Mouse (Mus musculus) embryo, embryonic 9.5 days (tissue): ENCODE results near the gene Pla2g15.
A peak's percentile ranks its signal among the peaks of the same experiment; 100 is the strongest.

Source experiments
- DNase-seq: peaks from one replicate; pipeline ENCODE4 v3.0.0-alpha.2; 2017; ENCODE audit errors: extremely low spot score

The Pla2g15 gene

DNA sequence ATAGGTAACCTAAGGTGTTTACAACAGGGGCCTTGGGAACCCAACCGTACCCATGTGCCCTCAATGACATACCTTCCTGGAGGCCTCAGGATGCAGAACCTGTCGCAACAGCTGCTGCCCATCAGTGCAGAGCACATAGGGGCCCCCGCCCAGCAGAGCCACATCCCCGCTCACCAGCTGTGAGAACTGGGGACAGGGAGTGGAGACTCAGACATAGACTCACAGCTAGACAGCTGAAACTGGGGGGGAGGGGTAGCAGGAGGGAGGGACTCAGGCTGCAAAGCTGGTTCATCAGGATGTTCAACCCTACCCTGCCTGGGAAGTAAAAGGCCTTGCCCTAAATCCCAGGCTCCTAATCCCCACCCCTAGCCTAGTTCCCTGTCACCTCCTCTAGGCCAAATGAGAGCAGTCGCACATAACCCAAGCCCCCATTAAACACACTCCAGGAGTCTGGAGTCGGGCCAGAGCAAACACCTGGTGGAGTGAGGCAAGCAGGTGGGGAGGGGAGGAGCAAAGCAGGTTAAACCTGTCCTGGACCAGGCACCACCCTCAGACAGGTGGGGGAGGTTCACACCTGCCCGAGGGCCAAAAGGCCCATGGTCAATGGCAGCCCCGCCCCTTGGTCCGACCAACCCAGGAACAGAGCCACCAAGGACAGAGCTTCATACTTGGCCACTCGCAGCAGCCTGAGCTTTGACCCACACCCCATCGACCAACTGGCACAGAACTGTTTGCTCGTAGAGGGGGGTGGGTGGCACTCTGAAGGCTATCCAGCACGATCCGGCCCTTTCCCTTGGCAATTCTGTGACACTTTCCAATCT is 15.2 kb upstream of the Pla2g15 start:
- DNase-seq: peak; percentile 38

DNA sequence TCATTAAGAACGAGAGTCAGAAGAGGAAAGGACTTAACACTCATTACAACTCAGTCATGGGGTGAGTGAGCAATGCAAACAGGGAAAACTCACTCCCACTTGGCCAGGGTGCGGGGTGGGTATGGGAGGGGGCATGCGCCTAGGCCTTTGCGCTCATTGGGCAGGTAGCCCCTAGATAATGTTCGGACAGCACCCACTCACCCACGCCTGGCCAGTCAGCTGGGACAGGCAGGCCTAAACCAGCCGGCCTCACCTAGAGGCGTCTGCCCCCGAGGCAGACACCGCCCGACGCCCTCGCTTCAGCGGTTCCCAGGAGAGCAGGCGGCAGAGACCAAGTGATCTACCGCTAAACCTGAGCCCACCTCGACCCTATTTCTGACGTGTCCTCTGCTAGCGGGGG is 14.5 kb upstream of the Pla2g15 start:
- DNase-seq: no peak

DNA sequence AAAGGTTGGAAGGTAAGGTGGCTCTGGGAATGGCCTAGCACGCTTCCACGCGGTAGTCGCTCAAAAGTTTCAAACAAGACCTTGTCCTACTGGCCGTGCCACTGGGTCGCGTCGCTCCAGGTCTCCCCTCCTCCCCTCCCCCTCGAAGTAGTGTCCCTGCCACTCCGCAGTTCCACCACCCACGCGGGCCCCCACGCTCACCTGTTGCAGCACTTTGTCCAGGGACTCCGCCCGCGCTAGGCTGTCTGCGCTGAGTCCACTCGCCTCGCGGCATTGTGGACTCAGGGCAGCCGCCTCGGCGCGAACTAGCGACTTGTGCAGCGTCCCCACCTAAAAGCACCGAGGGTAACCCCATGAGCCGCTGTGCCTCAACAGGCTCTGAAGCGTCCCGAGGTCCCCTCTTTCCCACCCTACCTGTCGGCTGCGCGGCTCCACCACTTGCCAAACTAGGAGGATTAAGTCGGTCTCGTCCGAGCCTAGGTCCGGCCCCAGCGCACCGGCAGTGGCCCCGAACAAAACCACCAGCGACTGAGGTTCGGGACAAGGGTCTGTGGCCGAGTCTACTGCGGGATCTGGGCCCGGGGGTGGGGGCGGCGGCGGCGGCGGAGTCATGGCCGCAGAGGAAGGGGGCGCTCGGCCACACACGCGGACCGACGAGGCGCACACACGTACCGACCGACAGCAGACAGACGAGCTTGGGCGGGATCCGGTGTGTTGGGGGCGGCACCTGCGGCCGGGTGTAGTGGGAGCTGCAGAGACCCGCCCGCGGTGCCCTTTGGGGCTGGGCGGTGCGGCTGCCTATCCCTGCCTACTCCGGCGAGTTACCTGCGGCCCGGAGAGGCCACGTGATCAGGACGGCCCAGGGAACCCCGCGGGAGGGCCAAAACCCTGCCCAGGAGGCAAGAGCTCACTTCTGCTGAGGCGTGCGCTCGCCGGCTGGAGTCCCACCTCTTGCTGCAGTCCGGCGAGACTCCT is 13.8 kb upstream of the Pla2g15 start, which contains the start of gene Esrp2:
Esrp2 (minus strand) TSS at position 819 of the 975 bp plus-strand sequence.
- peak; percentile 59 for DNase-seq

DNA sequence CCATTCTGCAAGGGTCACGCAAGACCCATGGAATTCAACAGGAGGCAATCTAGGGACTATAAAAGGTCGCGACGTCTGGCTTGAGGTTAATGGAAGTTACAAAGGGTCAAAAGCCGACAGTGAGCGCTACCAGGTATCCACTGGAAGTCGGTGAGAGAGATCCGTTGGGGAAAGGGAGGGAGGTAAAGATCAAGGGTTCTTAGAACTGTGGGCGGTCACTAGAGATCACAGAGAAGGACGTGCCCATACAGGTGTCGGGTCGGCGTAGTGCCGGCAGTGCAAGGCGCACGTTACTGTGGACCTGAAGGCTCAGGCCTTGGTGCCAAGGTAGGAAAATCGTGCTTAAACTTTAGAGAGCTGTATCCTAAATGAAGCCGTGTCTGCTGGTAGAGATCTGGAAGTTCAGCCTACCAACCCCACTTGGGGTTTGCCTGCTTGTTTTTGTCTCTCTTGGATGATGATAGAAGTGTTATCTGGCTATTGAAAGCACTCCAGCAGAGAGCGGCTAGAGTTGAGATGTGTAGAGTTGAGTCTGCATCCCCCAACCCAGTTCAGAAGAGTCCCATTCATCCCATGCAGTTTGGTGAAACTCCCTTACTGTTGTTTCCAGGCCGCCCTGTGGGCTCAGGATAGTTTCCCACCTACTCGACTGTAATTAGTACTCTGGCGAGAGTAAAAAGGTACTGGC is 12.8 kb upstream of the Pla2g15 start:
- no peak for DNase-seq

DNA sequence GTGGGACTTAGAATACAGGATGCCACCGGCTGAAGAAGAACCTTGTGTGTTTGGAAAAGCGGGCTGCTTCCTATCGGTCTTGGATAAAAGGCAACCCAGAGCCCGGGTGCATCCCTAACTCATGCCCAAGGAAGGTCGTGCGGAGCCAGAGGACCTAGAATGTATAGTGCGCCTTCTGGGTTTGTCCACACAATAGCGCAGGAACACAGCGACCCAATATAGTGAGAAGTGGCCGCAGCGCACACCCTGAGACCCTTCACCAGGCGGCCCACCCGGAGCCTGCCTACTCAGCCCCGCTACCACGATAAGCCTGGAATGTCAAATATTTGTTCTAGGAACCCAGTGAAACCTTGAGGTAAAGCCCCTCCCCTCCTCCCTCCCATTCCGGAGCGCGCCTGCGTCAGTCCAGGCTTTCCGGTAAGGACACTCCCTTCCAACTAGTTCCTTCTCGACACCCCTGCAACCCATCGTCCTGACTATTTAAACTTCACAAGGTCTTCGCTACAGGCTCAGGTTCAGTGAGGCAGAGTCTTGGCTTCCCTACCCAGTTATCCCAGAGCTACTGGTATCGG is 12.2 kb upstream of the Pla2g15 start:
- DNase-seq: peak; percentile 80

DNA sequence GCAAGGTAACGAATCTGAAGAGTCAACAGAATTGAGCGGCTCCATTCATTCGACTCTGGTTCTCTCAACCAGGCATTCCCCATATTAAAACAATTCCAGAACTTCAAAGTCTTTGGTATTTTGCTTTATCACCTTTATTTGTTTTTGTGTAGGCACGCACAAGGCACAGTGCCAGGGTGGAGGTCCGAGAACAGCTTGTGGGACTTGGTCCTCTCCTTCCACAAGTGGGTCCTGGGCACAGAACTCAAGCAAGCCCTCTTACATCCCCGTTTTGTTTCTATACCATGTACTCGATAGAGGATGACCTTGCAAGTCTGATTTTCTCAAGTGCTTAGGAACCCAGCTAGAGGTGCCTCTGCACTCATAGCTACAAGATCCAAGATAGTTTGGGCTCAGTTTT is 11.6 kb upstream of the Pla2g15 start:
- DNase-seq: no peak

DNA sequence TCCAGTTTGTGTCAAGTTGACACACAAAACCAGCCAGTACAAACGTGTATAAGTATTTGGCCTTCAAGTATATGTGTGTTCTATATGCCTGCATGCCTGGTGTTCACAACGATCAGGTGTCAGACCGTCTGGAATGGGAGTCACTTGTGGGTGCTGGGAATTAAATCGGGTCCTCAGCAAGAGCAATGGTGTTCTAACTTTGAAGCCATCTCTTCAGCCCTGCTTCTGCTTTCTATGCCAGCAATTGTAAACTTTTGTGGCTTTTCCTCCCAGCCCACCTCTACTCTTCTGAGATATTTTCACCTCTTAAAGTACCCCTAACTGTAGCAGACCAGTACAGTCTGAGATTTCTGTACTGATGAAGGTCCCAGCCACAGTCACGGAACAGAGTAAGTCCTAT is 10.0 kb upstream of the Pla2g15 start:
- DNase-seq: no peak

DNA sequence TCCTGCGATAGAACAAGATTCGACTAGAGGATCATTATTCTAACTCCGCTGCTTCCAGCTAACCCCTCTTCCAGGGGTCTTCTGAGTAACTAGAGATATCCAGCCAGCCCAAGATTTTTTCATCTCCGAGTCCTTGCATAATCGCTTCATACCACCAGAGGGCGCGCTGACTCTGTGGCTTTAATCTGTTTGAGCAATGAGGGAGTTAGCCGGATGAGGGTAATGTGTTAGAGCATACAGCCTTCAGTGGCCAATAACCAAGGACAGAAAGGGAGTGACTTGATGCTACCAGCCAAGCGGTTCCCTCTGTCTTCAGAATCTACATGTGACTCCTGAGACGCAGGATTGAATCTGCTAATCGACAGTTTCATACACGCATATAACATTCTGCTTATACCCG is 9.4 kb upstream of the Pla2g15 start:
- peak; percentile 85 for DNase-seq

DNA sequence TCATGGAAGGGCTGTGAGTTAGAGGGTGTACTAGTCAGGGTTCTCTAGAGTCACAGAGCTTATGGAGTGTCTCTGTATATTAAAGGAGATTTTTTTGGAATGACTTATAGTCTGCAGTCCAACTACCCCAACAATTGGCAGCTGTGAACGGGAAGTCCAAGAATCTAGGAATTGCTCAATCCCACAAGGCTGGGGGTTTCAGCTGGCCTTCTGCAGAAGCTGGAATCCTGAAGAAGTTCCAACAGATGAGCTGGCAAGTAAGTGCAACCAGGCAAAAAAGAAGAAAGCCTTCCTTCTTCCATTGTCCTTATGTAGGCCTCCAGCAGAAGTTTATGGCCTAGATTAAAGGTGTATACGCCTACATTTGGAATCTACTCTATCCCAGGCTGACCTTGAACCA is 4.9 kb upstream of the Pla2g15 start:
- no peak for DNase-seq

DNA sequence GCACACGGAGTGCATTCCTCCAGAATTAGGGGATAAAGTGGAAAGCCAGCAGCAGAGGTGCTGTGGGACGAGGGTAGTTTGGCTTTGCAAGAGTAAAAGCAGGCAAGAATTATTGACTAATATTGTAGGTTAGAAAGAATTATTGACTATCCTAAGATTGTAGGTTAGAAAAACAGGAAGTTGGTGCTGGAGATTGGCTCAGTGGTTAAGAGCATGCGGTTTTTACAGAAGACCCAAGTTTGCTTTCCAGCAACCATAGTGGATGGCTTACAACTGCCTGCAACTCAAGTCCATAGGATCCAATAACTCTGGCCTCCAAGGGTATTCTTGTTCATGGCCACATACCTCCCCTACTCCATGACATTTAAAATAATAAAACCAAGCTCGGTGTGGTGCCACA is 4.2 kb upstream of the Pla2g15 start:
- no peak for DNase-seq

DNA sequence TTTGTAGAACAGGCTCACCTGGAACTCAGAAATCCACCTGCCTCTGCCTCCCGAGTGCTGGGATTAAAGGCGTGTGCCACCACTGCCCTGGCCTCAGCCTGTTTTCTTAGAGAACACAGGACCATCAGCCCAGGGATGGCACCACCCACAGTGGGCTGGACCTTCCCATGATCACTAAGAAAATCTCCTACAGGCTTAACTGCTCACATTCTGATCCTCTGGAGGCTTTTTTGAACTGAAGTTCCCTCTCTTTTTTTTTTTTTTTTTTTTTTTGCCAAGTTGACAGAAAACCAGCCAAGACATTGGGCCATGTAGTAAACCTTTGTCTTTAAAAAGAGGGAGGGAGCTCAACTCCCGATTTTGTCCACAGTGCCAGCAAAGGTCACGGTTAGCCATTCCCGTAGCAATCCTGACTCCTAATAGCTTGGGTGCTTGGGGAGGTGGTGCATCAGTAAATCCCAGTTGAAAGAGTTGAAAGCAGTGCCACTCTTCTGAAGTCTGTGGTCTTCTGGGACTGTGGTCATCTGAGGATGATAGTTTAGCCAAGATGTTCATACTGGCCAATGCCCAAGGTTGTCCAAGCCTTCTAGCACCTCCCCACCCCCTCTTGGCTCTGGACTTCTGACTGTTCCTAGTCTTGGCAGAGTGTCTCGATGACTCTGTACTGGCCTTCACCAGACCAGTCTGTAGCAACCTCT is 2.2 kb upstream of the Pla2g15 start:
- DNase-seq: no peak

DNA sequence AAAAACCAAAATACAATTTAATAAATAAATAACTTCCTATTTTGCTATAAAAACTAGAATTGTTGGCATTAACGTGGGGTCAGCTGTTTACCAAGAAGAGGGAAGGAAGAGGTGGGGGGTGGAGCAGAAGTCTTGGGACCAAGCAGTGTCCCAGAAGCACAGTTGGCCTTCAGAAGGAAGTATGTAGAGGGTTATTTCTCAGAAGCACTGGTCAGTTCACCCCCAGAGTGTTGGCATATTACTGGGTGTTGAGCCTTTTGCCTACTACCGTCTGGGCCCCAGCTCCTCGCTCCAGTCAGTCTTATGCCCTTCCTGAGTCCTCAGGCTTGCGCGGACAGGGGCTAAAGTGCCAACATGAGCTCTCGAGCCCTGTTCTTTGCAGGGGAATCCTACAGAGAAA is 1.2 kb upstream of the Pla2g15 start:
- no peak for DNase-seq

DNA sequence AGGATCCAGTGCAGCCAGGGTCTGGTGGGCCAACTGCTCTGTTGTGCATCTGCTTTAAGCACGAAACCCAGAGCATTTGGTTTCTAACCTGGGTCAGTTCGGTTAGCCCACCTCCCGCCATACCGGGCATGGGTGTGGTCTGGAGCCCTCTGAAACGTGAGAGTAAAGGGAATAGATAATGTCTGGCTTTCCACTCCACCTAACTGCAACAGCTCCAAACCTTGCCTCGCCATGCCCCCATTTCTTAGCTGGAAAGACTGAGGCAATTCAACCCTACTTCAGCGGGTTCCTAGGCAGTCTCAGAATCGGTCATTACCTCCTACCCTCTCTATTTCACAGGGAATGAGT is 428 bp downstream of the Pla2g15 start:
- no peak for DNase-seq

DNA sequence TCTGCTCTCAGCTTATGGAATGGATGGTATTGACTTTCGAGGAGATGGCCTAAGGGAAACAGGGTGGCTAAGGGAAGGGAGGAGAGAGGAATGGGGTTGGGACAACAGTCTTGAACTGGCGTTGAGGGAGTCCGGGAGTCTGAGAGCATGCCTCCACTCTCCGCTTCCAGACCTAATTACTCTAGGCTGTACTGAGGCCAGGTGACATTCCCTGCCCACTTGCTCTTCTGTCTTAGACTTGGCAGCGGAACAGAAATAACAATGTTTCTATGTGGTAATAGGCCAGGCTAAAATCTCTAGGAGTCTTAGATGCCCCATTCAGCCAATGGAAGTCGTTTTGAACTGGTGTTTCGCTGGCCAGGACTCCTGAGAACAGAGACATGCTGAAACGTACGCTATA is 842 bp downstream of the Pla2g15 start:
- no peak for DNase-seq

DNA sequence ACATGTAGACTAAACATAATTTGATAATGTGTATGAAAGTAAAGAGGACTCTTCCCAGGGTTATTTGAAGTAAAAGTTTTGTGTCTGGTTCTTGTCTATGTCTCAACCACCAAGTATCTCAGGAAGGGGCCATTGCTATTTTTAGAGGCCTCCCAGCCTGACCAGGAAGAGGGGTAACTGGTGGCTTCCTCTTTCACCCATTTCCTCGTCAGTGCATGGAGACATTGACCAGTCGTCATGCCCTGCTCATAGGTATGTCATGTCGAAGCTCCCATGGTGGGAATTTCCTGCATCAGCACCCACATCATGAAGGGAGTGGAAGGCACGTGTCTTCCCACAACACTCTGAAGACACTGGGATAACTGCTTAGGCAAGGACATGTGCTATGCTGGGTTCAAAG is 2.7 kb downstream of the Pla2g15 start:
- no peak for DNase-seq

DNA sequence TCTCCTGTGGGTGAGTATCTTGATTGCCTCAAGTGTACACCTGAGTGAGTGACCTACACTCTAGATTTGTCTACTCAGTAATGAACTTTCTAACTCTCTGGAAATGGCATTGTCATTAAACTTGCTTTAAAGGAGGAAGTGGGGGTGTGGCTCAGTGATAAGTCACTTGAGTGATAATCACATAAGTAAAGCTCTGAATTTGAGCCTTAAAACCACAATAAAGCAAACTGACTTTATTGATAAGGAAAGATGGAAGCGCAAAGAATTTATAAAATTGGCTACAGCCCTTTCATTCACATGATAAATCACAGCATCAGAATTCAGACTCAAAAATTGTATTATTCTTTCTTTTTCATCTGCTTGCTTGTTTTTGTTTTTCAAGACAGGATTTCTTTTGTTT is 7.2 kb downstream of the Pla2g15 start:
- DNase-seq: no peak

DNA sequence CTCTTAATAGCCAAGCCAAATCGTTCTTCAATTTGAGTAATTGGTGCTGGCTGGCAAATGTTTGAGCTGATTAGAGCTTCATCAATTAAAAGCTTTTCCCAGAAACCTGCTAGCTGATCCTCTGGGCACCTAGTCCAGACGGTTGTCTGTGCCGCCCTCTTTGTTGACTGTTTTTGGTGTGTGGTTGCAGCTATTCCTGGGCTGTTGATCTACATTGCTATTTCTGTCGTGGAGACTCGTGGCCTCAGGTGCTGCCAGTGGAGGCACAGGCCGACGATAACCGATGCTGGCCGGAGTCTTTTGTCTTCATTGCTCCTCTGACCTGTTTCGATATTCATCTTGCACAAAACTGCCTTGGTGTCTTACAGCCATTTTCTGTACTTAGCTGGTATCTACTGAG is 8.2 kb downstream of the Pla2g15 start:
- DNase-seq: no peak

DNA sequence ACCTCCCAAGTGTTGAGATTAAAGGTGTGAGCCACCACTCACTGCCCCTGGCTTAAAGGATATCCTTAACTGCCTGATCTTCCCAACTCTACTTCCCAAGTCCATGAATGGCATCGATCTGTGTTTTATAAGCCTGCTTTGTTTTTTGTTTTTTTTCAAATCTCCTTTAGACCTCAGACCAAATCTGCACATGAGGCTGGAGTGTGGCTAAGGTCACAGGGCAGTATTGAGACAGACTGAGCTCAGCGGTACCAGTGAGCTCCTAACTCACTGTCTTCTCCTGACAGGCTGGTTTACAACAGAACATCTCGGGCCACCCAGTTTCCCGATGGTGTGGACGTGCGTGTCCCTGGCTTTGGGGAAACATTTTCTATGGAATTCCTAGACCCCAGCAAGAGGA is 9.7 kb downstream of the Pla2g15 start:
- DNase-seq: no peak

DNA sequence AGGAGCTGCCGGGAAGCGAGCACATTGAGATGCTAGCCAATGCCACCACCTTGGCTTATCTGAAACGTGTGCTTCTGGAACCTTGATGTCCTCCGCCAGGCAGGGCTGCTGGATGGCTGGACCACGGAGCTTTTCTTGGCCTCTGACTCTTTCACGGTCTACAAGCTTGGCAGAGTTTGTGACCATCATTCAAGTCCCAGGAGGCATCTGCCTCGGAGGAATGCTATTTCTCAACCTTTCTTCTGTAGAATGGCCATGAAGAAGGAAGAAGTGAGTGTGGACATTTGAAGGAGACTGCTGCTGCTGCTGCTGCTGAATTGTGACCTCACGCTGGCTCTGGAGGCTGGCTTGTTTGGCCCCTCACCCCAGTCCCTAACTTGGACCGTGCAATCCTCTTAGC is 13.1 kb downstream of the Pla2g15 start:
- DNase-seq: no peak

DNA sequence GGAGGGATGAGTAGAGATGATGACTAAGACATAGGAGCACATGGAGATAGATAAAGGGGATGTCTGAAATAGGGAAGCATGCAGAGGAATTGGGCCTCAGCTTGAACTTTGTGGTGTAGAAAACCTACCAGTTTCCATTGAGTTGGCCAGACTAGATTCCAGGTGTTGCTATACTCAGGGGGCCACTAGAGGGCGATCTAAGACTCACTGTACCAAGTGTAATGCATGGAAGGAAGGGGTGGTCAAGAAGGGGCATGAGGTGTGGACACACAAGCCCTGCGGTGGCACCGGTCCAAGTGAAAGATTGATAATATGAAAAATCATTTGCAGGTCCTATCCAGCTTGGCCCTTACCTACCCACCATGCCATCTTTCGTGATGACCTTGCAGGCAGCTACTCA is 15.3 kb downstream of the Pla2g15 start:
- peak; percentile 70 for DNase-seq

DNA sequence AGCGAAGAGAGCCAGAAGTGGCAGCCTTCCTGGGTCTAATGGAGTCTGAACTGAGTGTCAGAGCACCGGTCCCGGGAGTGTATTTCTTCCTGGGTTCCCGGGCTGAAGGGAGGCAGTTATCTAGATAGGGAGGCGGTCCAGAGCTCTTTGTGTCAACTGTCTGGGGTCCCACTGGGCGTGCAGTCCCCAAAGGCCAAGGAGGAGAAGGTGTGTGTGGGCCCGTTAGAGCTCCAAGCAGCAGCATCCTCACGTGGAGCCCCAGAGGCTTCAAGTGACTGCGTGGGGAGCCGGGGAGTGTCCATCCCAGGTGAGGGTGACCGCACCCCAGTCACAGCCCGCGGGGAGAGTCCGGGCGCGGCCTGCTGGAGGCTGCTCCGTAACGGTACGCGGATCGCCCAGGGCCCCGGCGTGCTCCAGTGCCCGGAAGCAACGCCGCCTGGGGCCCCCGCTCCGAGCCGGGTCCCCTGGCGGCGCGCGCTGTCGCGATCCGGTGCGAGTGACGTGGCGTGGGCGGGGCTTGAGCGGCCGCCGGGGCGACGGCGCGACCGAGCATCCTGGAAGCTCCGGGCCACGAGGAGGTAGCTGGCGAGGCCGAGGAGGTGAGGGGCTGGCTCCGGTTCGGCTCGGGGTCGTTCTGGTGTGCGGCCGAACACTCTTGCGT is 18.3 kb downstream of the Pla2g15 start, which contains the start of gene Slc7a6:
Slc7a6 (plus strand) TSS at position 502 of the 661 bp plus-strand sequence.
- DNase-seq: peak; percentile 87
